Mouse (Mus musculus) heart, embryonic 16.5 days (tissue): ENCODE measurements at regions not wholly inside any gene's neighbourhood (a gene's known extent, or its start where the extent isn't known, plus 50 kb on each side); places are given as distances from the start of the nearest gene placed in this dataset.

Experiments used
- ATAC-seq: fragments of 200-750 bp; cut with Nextera tagmentation; replicated peaks from 2 replicates; pipeline ENCODE4 v1.8.0; 2017; ENCODE audit warnings: moderate number of reproducible peaks; ENCODE audit not compliant: insufficient read depth, low FRiP score; ENCODE audit errors: extremely low read depth
- H3K27ac ChIP-seq: fragments of 300-500 bp; sonication (generic); 2 replicates; pipeline ENCODE4 v1.5.1; 2014; ENCODE audit warnings: mild to moderate bottlenecking, low read length, control low read depth, moderate library complexity
- H3K27me3 ChIP-seq: fragments of 300-500 bp; sonication (generic); 2 replicates; pipeline ENCODE4 v1.6.1; 2014; ENCODE audit warnings: low read length, mixed read lengths; ENCODE audit not compliant: control insufficient read depth, insufficient read depth
- H3K36me3 ChIP-seq: fragments of 300-500 bp; sonication (generic); 2 replicates; pipeline ENCODE4 v1.6.1; 2014; ENCODE audit not compliant: control insufficient read depth, insufficient read depth
- H3K4me1 ChIP-seq: fragments of 300-500 bp; sonication (generic); 2 replicates; pipeline ENCODE4 v1.6.1; 2014; ENCODE audit warnings: low read length, mixed read lengths; ENCODE audit not compliant: control insufficient read depth, insufficient read depth
- H3K4me2 ChIP-seq: fragments of 300-500 bp; sonication (generic); 2 replicates; pipeline ENCODE4 v1.6.1; 2014; ENCODE audit warnings: low read depth, mild to moderate bottlenecking, control low read depth, low read length
- H3K4me3 ChIP-seq: fragments of 300-500 bp; sonication (generic); 2 replicates; pipeline ENCODE4 v1.5.1; 2014; ENCODE audit warnings: mild to moderate bottlenecking, control low read depth, low read length
- H3K9ac ChIP-seq: fragments of 300-500 bp; sonication (generic); 2 replicates; pipeline ENCODE4 v1.6.1; 2014; ENCODE audit warnings: low read length, control low read depth
- H3K9me3 ChIP-seq: fragments of 300-500 bp; sonication (generic); replicated peaks from 2 replicates; pipeline ENCODE4 v1.6.1; 2016; ENCODE audit warnings: low read length; ENCODE audit not compliant: control insufficient read depth
- WGBS: fragments of 180-500 bp; shearing (Covaris S2); extraction: QIAGEN DNeasy Blood & Tissue Kit; methylation state at CpG from one replicate; pipeline ENCODE4 v1.1.7; 2014; 5-methylcytosine and 5-hydroxymethylcytosine counted together

GRCm38 (mm10) chr11:8377301-8377700 is 287.0 kb downstream of the Tns3 start:
- no peak overlapping the region for H3K27ac ChIP-seq
- 81% methylated on average over 4 of the region's 4 CpGs for WGBS
- H3K9ac ChIP-seq, result no peak overlapping the region

GRCm38 (mm10) chr11:8365545-8365944 is 298.8 kb downstream of the Tns3 start:
- Histone ChIP-seq H3K4me3 (no peak overlapping the region), H3K36me3 (no peaks in the 10 kb centered on the region), H3K27me3 (no peaks in the 10 kb centered on the region), H3K4me1 (no peaks in the 10 kb centered on the region), H3K9me3 (no peaks in the 10 kb centered on the region), H3K9ac (no peak overlapping the region), H3K27ac (no peak overlapping the region), H3K4me2 (no peak overlapping the region)
- 77% methylated on average over 1 of the region's 1 CpGs for WGBS
- 0 out of 2 replicates have a peak, but pooled peaks have one; percentile 32 for ATAC-seq

More at GRCm38 (mm10) chr11:8377301-8377700, 287.0 kb downstream of the Tns3 start:
- Histone ChIP-seq H3K4me2 (no peak overlapping the region), H3K4me1 (no peaks in the 10 kb centered on the region), H3K36me3 (no peaks in the 10 kb centered on the region), H3K9me3 (no peaks in the 10 kb centered on the region), H3K4me3 (no peak overlapping the region), H3K27me3 (no peaks in the 10 kb centered on the region)
- ATAC-seq, result no peak

- H3K4me2 ChIP-seq, result no peak overlapping the region
- H3K27ac ChIP-seq, result no peak overlapping the region
- no peaks in the 10 kb centered on the region for H3K27me3 ChIP-seq
- H3K9ac ChIP-seq, result no peak overlapping the region
- no peak overlapping the region for H3K4me3 ChIP-seq
- H3K4me1 ChIP-seq, result no peaks in the 10 kb centered on the region
- no peak for ATAC-seq
- WGBS, result 73% methylated on average over 9 of the region's 9 CpGs
- H3K9me3 ChIP-seq, result no peaks in the 10 kb centered on the region
- no peaks in the 10 kb centered on the region for H3K36me3 ChIP-seq
These were observed 299.5 kb downstream of the Tns3 start for GRCm38 (mm10) chr11:8364703-8365433.

GRCm38 (mm10) chr11:8344938-8345337 is 319.4 kb downstream of the Tns3 start:
- no peaks in the 10 kb centered on the region; the same call in 1 of the 2 replicates for H3K9me3 ChIP-seq
- H3K36me3 ChIP-seq, result no peaks in the 10 kb centered on the region
- no peaks in the 10 kb centered on the region for H3K4me1 ChIP-seq
- no peak for ATAC-seq
- WGBS, result 77% methylated on average over 14 of the region's 14 CpGs
- no peak overlapping the region for H3K4me3 ChIP-seq
- H3K27ac ChIP-seq, result no peak overlapping the region
- no peak overlapping the region for H3K4me2 ChIP-seq
- no peaks in the 10 kb centered on the region for H3K27me3 ChIP-seq
- H3K9ac ChIP-seq, result no peak overlapping the region

- H3K4me3 ChIP-seq, result no peak overlapping the region
- H3K4me2 ChIP-seq, result no peak overlapping the region
- H3K9me3 ChIP-seq, result no peaks in the 10 kb centered on the region
- 42% methylated on average over 14 of the region's 14 CpGs for WGBS
- H3K4me1 ChIP-seq, result no peaks in the 10 kb centered on the region
- no peaks in the 10 kb centered on the region for H3K27me3 ChIP-seq
- H3K9ac ChIP-seq, result no peak overlapping the region
- H3K27ac ChIP-seq, result no peak overlapping the region
- H3K36me3 ChIP-seq, result no peaks in the 10 kb centered on the region
- ATAC-seq, result no peak
These were observed 361.8 kb downstream of the Tns3 start for GRCm38 (mm10) chr11:8302347-8303188.

GRCm38 (mm10) chr11:8297462-8297861 is 366.9 kb downstream of the Tns3 start:
- no peak overlapping the region for H3K27ac ChIP-seq
- H3K4me3 ChIP-seq, result no peak overlapping the region
- H3K4me2 ChIP-seq, result no peak overlapping the region
- 75% methylated on average over 5 of the region's 5 CpGs for WGBS
- no peak for ATAC-seq
- no peaks in the 10 kb centered on the region for H3K4me1 ChIP-seq
- no peak overlapping the region for H3K9ac ChIP-seq
- no peaks in the 10 kb centered on the region for H3K36me3 ChIP-seq
- no peaks in the 10 kb centered on the region for H3K27me3 ChIP-seq
- H3K9me3 ChIP-seq, result no peaks in the 10 kb centered on the region

- Histone ChIP-seq H3K9me3 (no peaks in the 10 kb centered on the region), H3K27ac (no peak overlapping the region), H3K36me3 (no peaks in the 10 kb centered on the region), H3K27me3 (no peaks in the 10 kb centered on the region), H3K4me2 (no peak overlapping the region), H3K4me1 (no peaks in the 10 kb centered on the region), H3K4me3 (no peak overlapping the region), H3K9ac (no peak overlapping the region)
- ATAC-seq, result no peak
- WGBS, result 68% methylated on average over 6 of the region's 6 CpGs
These were observed 370.9 kb downstream of the Tns3 start for GRCm38 (mm10) chr11:8293322-8294014.

GRCm38 (mm10) chr11:8285271-8285670 is 379.1 kb downstream of the Tns3 start:
- no peak overlapping the region for H3K27ac ChIP-seq
- no peaks in the 10 kb centered on the region for H3K36me3 ChIP-seq
- H3K9me3 ChIP-seq, result no peaks in the 10 kb centered on the region
- no peak overlapping the region for H3K4me3 ChIP-seq
- H3K4me1 ChIP-seq, result no peaks in the 10 kb centered on the region
- no peak overlapping the region for H3K4me2 ChIP-seq
- no peak overlapping the region for H3K9ac ChIP-seq
- WGBS, result 81% methylated on average over 1 of the region's 1 CpGs
- no peak for ATAC-seq
- H3K27me3 ChIP-seq, result no peaks in the 10 kb centered on the region

GRCm38 (mm10) chr11:8275203-8275602 is 389.1 kb downstream of the Tns3 start:
- no peak for ATAC-seq
- no peak overlapping the region for H3K9ac ChIP-seq
- no peaks in the 10 kb centered on the region for H3K4me1 ChIP-seq
- WGBS, result 50% methylated on average over 4 of the region's 4 CpGs
- H3K27ac ChIP-seq, result no peak overlapping the region
- H3K9me3 ChIP-seq, result no peaks in the 10 kb centered on the region
- H3K27me3 ChIP-seq, result no peaks in the 10 kb centered on the region
- H3K4me2 ChIP-seq, result no peak overlapping the region
- no peaks in the 10 kb centered on the region for H3K36me3 ChIP-seq
- no peak overlapping the region for H3K4me3 ChIP-seq
